Mouse (Mus musculus) testis, adult 2 months (tissue): ENCODE data around the gene Lhb. TPM values are rescaled to one million over a fixed set of nuclear protein-coding genes. Genes with fewer than 3 reads are reported as not detected.
"Not testable (repeated sequence)": the region's sequence is repeated elsewhere in the genome, so short reads cannot be mapped to it uniquely, and the experiment has no call there.

ENCODE experiments used
- H3K27ac ChIP-seq: fragments of 200-500 bp; 2 replicates; pipeline ENCODE4 v1.5.1; 2012; ENCODE audit warnings: low read depth, low read length; ENCODE audit not compliant: control insufficient read depth, insufficient read depth
- H3K27me3 ChIP-seq: fragments of 200-500 bp; 2 replicates; pipeline ENCODE4 v1.6.1; 2012; ENCODE audit warnings: mild to moderate bottlenecking, low read length, moderate library complexity; ENCODE audit not compliant: control insufficient read depth, insufficient read depth
- H3K36me3 ChIP-seq: fragments of 200-500 bp; 2 replicates; pipeline ENCODE4 v1.6.1; 2012; ENCODE audit warnings: mild to moderate bottlenecking, low read length; ENCODE audit not compliant: control insufficient read depth, insufficient read depth
- H3K4me1 ChIP-seq: fragments of 200-500 bp; 2 replicates; pipeline ENCODE4 v1.6.1; 2012; ENCODE audit warnings: low read length; ENCODE audit not compliant: control insufficient read depth, insufficient read depth
- H3K4me3 ChIP-seq: fragments of 200-500 bp; 2 replicates; pipeline ENCODE4 v1.5.1; 2012; ENCODE audit warnings: low read depth, mild to moderate bottlenecking, low read length, moderate library complexity, mixed read lengths; ENCODE audit not compliant: control insufficient read depth
- CTCF ChIP-seq: fragments of 200-500 bp; IDR thresholded peaks from 2 replicates; pipeline ENCODE4 v1.5.1; 2012; ENCODE audit warnings: low read depth, mild to moderate bottlenecking, inconsistent platforms, low read length, moderate library complexity; ENCODE audit not compliant: control insufficient read depth, insufficient read depth, insufficient replicate concordance
- POLR2A ChIP-seq: fragments of 200-500 bp; IDR thresholded peaks from 2 replicates; pipeline ENCODE4 v1.6.1; 2012; ENCODE audit warnings: low read depth, mild to moderate bottlenecking, inconsistent platforms, low read length, moderate library complexity; ENCODE audit not compliant: control insufficient read depth
- polyA plus RNA-seq: library from polyadenylated mRNA; depleted of rRNA; stranded (reverse); fragments of >200 nt; gene quantifications from 2 replicates; pipeline ENCODE4 v1.2.3, GENCODE M21; 2012; rRNA removed

Gene Lhb
- polyA plus RNA-seq = 32.8 and 38.1 TPM in 2 replicates

DNA sequence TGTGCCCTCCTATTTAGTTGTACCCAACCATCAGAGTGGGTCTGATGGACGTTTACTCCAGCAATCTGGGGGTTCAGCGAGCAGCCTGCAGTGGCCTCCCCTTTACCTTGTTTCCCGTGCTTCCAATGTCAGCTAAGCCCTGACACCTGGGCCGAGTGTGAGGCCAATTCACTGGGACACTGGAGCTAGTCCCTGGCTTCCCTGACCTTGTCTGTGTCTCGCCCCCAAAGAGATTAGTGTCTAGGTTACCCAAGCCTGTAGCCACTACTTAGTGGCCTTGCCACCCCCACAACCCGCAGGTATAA, at the start of gene Lhb:
Gene Lhb, plus strand, starts transcription at position 206 of the 305 bp plus-strand sequence.
- H3K4me3 ChIP-seq = peak within 1 kb of the TSS; percentile 86
- no peaks in the 10 kb centered on the region; the same call in 1 of the 2 replicates for H3K36me3 ChIP-seq
- H3K27me3 ChIP-seq = peaks cover 2% of the 10 kb centered on the region; the same call in 1 of the 2 replicates

DNA sequence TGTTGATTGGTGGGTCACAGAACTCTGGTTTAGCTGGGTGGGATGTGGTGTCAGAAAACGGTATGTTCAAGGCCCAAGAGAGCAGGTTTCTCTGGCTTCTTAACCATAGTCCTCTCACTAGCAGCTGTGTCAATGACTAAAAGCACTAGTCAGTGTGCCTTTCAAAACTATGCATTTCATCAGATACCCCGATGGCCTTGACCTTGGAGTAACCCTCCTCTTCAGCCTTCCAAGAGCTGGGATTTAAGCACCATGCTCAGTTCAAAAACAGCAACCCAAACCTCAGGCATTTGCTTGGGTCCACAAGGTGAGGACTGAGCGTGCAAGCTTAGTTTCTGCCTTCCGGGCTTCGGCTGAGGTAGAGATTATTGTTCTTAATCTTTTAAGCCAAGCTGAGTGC, 48.2 kb upstream of the Lhb start:
- Histone ChIP-seq H3K36me3 (no peaks in the 10 kb centered on the region), H3K27ac (no peak overlapping the region), H3K27me3 (no peaks in the 10 kb centered on the region), H3K4me3 (no peak overlapping the region), H3K4me1 (peaks cover 24% of the 10 kb centered on the region)
- TF ChIP-seq CTCF = no peak
- no peak for TF ChIP-seq POLR2A

More for the DNA sequence above, at the start of gene Lhb:
- TF ChIP-seq CTCF (no peak), POLR2A (no peak)
- Histone ChIP-seq H3K4me1 (peaks cover 16% of the 10 kb centered on the region), H3K27ac (no peak within 1 kb of the TSS)

DNA sequence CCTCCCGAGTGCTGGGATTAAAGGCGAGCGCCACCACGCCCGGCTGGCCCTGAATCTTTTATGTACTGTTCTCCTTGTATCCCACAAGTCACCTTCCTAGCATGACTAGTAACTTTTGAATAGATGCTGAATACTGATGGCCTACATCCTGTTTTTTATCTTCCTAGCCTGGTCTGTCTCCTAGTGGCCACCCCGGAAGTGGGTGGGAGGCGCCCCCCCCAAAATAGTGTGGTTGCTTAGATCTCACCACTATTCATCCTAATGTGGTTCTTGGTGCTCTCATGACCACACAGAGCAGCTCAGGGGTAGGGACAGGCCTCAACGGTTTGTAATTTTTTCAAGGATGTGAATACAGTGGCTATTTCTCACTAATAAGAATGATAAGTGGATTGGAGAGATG, 46.0 kb upstream of the Lhb start:
- H3K36me3 ChIP-seq = no peaks in the 10 kb centered on the region
- no peak for TF ChIP-seq CTCF
- TF ChIP-seq POLR2A = no peak
- peaks cover 16% of the 10 kb centered on the region for H3K4me1 ChIP-seq
- no peak overlapping the region for H3K27ac ChIP-seq
- H3K4me3 ChIP-seq = no peak overlapping the region
- H3K27me3 ChIP-seq = no peaks in the 10 kb centered on the region

DNA sequence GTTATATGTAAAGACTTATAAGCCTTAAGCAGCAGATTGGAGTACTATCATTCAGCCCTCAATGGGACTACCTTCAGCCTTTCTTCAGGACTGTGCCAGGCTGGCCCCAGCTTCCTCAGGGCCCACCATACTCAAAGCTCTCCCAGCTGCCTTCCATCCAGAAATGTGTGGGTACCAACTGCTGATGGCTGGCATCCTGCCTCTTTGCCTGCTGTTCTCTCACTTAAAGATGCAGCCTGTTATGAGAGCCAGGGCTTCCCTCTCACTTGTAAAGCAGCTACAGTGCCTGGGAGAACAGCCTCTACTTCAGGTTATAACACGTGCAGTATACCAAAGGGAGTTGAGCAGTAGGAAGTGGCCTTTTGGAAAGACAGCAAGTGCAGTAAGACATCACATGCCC, 44.6 kb upstream of the Lhb start:
- TF ChIP-seq POLR2A = no peak
- no peak for TF ChIP-seq CTCF
- Histone ChIP-seq H3K4me1 (peaks cover 3% of the 10 kb centered on the region; the same call in 1 of the 2 replicates), H3K27ac (no peak overlapping the region), H3K36me3 (peaks cover 1% of the 10 kb centered on the region; the same call in 1 of the 2 replicates), H3K27me3 (no peaks in the 10 kb centered on the region), H3K4me3 (no peak overlapping the region)

DNA sequence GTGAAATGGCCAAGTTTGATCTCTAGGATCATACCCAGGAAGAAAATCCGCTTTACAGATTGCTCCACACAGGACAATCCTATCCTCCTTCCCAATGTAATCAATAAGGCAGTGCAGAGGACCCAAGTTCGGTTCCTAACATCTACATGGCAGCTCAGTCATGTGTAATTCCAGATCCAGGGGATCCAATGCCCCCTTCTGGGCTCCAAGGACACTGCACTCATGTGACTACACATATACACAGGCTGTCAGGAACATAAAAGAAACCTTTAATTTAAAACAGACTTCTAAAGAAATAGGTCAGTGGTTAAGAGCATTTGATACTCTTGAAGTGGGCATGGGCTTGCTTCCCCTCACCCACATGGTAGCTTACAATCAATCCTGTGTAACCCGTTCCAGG, 34.5 kb upstream of the Lhb start:
- Histone ChIP-seq H3K4me3 (no peak overlapping the region), H3K27ac (no peak overlapping the region), H3K27me3 (no peaks in the 10 kb centered on the region), H3K36me3 (peaks cover 7% of the 10 kb centered on the region; the same call in 1 of the 2 replicates), H3K4me1 (no peaks in the 10 kb centered on the region)
- TF ChIP-seq POLR2A (no peak), CTCF (no peak)

DNA sequence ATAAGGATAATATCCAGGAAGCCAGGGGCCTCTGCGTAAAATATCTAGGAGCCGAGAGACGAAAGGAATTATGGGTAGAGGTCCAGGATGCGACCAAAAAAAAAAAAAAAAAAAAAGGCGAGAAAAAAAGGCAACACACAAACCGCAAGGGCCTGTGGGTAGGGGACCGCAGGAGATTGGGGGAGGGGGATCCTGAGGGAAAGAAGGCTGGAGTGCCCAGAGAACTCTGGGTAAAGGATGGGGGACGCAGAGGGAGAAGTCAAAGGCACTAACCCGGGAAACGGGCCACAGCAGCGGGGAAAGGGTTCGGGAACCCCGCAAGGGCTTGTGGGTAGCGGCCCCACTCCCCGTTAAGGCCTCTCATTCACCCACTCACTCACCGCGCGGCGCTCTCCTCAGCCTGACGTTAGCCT, 25.5 kb upstream of the Lhb start:
- H3K27ac ChIP-seq = peak overlapping the region; percentile 96
- H3K27me3 ChIP-seq = no peaks in the 10 kb centered on the region
- peaks cover 2% of the 10 kb centered on the region for H3K4me1 ChIP-seq
- TF ChIP-seq POLR2A = no peak
- no peak for TF ChIP-seq CTCF
- H3K4me3 ChIP-seq = peak overlapping the region; percentile 93
- peaks cover 2% of the 10 kb centered on the region for H3K36me3 ChIP-seq

DNA sequence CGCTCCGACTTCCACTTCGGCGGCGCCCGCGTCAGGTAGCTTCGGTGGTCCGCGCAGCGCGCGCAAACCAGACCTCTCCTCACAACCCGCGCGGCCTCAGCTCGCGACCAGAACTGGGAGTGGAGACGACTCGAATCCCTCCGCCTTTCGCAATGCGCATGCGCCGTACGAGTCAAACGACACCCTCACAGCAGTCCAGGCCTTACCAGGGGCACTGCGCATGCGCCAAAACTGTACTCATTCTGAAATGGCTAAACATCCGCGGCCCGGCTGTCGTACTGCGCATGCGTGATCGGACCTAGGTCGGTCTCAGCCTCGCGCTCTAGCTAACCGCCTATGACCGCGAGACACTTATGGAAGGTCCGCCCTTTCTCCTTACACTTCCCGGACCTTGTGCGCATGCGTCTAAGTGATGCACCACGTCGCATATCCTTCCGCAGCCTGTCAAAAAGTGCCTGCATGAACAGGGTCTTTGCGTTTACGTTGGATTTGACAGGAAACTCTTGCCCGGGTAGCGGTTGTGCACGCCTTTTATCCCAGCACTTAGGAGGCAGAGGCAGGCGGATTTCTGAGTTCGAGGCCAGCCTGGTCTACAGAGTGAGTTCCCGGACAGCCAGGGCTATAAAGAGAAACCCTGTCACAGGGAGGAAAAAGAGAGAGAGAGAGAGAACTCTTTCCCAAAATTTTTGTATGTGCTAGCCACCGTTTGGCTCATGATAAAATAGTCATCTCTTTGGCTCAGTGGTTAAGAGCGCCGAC, 24.9 kb upstream of the Lhb start, which contains the start of gene Snrnp70:
Gene Snrnp70, minus strand, starts transcription at position 165 of the 759 bp plus-strand sequence.
- peak; percentile 91 for TF ChIP-seq POLR2A
- TF ChIP-seq CTCF = 0 out of 2 replicates have a peak, but pooled peaks have one; percentile 5
- Histone ChIP-seq H3K4me3 (peak within 1 kb of the TSS; percentile 93), H3K27ac (peak within 1 kb of the TSS; percentile 96)

DNA sequence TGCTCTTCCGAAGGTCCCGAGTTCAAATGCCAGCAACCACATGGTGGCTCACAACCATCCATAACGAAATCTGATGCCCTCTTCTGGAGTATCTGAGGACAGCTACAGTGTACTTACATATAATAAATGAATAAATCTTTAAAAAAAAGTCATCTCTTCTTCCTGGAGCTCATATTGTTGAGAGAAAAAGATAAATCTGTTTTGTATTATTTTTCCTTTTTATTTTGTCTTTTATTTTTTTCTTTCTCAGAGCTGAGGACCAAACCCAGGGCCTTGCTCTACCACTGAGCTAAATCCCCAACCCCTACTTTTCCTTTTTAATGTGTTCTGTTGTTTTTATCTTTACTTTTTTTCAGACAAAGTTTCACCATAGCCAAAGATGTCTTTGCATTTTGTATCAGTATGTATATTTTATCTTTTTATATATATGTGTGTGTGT, 24.3 kb upstream of the Lhb start:
- H3K27me3 ChIP-seq, H3K36me3 ChIP-seq, H3K4me1 ChIP-seq: not testable (repeated sequence)
- peak overlapping the region; percentile 93 for H3K4me3 ChIP-seq
- H3K27ac ChIP-seq = peak overlapping the region; percentile 91

More for the DNA sequence above, 24.9 kb upstream of the Lhb start, which contains the start of gene Snrnp70:
- peaks cover 2% of the 10 kb centered on the region for H3K36me3 ChIP-seq
- no peaks in the 10 kb centered on the region for H3K27me3 ChIP-seq
- peaks cover 2% of the 10 kb centered on the region for H3K4me1 ChIP-seq
